Mouse (Mus musculus) kidney, adult 2 months (tissue): ENCODE measurements around the gene Akt1s1. TPM values are rescaled to one million over a fixed set of nuclear protein-coding genes. Genes with fewer than 3 reads are reported as not detected.
A peak's percentile ranks its signal among the peaks of the same experiment; 100 is the strongest.

Experiments used
- DNase-seq: peaks from one replicate; pipeline ENCODE4 v3.0.0; 2021
- H3K27ac ChIP-seq: fragments of 200-500 bp; 2 replicates; pipeline ENCODE4 v1.5.1; 2012; ENCODE audit warnings: low read depth, low read length, control low read depth, inconsistent platforms; ENCODE audit not compliant: insufficient read depth
- H3K27me3 ChIP-seq: fragments of 200-500 bp; replicated peaks from 2 replicates; pipeline ENCODE4 v1.6.1; 2012; ENCODE audit warnings: mild to moderate bottlenecking, moderate library complexity, low read length, inconsistent platforms; ENCODE audit not compliant: control insufficient read depth, insufficient read depth
- H3K36me3 ChIP-seq: fragments of 200-500 bp; 2 replicates; pipeline ENCODE4 v1.6.1; 2012; ENCODE audit warnings: mild to moderate bottlenecking, moderate library complexity, low read length, inconsistent platforms; ENCODE audit not compliant: control insufficient read depth, insufficient read depth
- H3K4me1 ChIP-seq: fragments of 200-500 bp; 2 replicates; pipeline ENCODE4 v1.6.1; 2011; ENCODE audit warnings: low read length; ENCODE audit not compliant: control insufficient read depth, insufficient read depth
- H3K4me3 ChIP-seq: fragments of 200-500 bp; 2 replicates; pipeline ENCODE4 v1.5.1; 2011; ENCODE audit warnings: mild to moderate bottlenecking, low read depth, low read length, control low read depth; ENCODE audit not compliant: insufficient read depth
- CTCF ChIP-seq: fragments of 200-500 bp; conservative IDR thresholded peaks from 2 replicates; pipeline ENCODE4 v1.5.1; 2011; ENCODE audit warnings: low read depth, mild to moderate bottlenecking, control low read depth, low read length, moderate library complexity, mixed read lengths; ENCODE audit not compliant: insufficient read depth, insufficient read length
- POLR2A ChIP-seq: fragments of 200-500 bp; IDR thresholded peaks from one replicate; pipeline ENCODE4 v1.6.1; 2011; ENCODE audit warnings: low read depth, low read length, control low read depth
- whole genome bisulfite sequencing: fragments of 180-500 bp; shearing (Covaris S2); methylation state at CpG from one replicate; pipeline ENCODE4 v1.1.7; 2018; 5-methylcytosine and 5-hydroxymethylcytosine counted together
- polyA plus RNA-seq: library from polyadenylated mRNA; depleted of rRNA; stranded (reverse); fragments of >200 nt; gene quantifications from 2 replicates; pipeline ENCODE4 v1.2.3, GENCODE M21; 2012

The Akt1s1 gene
- polyA plus RNA-seq, 1 experiment = 90.6 TPM

- WGBS = 88% methylated on average over 4 of the region's 4 CpGs
- Histone ChIP-seq H3K27me3 (no peaks in the 10 kb centered on the region), H3K4me3 (no peak overlapping the region), H3K4me1 (peaks cover 13% of the 10 kb centered on the region; the same call in 1 of the 2 replicates), H3K27ac (no peak overlapping the region), H3K36me3 (no peaks in the 10 kb centered on the region)
- DNase-seq = no peak
- TF ChIP-seq POLR2A (no peak), CTCF (no peak)
Measured at GRCm38 (mm10) chr7:44814423-44814822, 34.4 kb upstream of the Akt1s1 start.

- H3K4me3 ChIP-seq = peak overlapping the region; percentile 82
- no peak for DNase-seq
- 36% methylated on average over 14 of the region's 14 CpGs for WGBS
Measured at GRCm38 (mm10) chr7:44814952-44815553, 33.7 kb upstream of the Akt1s1 start.

GRCm38 (mm10) chr7:44815721-44816469 lies 32.9 kb upstream of the Akt1s1 start, which contains the start of the genes Nup62 and Il4i1:
Nup62 (plus strand) TSS chr7:44816088.
Il4i1 (plus strand) TSS chr7:44816387.
- peak within 1 kb of the TSS; percentile 82 for H3K4me3 ChIP-seq
- H3K4me1 ChIP-seq = peaks cover 20% of the 10 kb centered on the region
- no peaks in the 10 kb centered on the region for H3K27me3 ChIP-seq
- no peaks in the 10 kb centered on the region for H3K36me3 ChIP-seq
- peak within 1 kb of the TSS; percentile 76 for H3K27ac ChIP-seq
- peak; percentile 99 for DNase-seq
- TF ChIP-seq CTCF (0 out of 2 replicates have a peak, but pooled peaks have one; percentile 3), POLR2A (no peak)
- WGBS = 1% methylated on average over 60 of the region's 62 CpGs

More at GRCm38 (mm10) chr7:44814952-44815553, 33.7 kb upstream of the Akt1s1 start:
- Histone ChIP-seq H3K27ac (peak overlapping the region; percentile 24; the same call in 1 of the 2 replicates), H3K4me1 (peaks cover 18% of the 10 kb centered on the region), H3K27me3 (no peaks in the 10 kb centered on the region), H3K36me3 (no peaks in the 10 kb centered on the region)
- TF ChIP-seq CTCF (no peak), POLR2A (no peak)

- H3K36me3 ChIP-seq = no peaks in the 10 kb centered on the region
- H3K27ac ChIP-seq = peak within 1 kb of the TSS; percentile 76
- TF ChIP-seq POLR2A = no peak
- no peak for TF ChIP-seq CTCF
- under 1% methylated on average over 52 of the region's 57 CpGs for WGBS
- peak; percentile 51 for DNase-seq
- H3K4me3 ChIP-seq = peak within 1 kb of the TSS; percentile 82
- peaks cover 20% of the 10 kb centered on the region for H3K4me1 ChIP-seq
- no peaks in the 10 kb centered on the region for H3K27me3 ChIP-seq
Measured at GRCm38 (mm10) chr7:44816470-44817021, 32.2 kb upstream of the Akt1s1 start, which contains the start of gene Atf5. Atf5 (minus strand) TSS chr7:44816658.

- Histone ChIP-seq H3K4me1 (peaks cover 20% of the 10 kb centered on the region), H3K36me3 (no peaks in the 10 kb centered on the region), H3K27me3 (no peaks in the 10 kb centered on the region), H3K27ac (peak overlapping the region; percentile 76), H3K4me3 (peak overlapping the region; percentile 82)
- WGBS = 8% methylated on average over 3 of the region's 3 CpGs
- no peak for DNase-seq
- TF ChIP-seq CTCF = no peak
- no peak for TF ChIP-seq POLR2A
Measured at GRCm38 (mm10) chr7:44817441-44817840, 31.4 kb upstream of the Akt1s1 start.

- Histone ChIP-seq H3K4me1 (peaks cover 20% of the 10 kb centered on the region), H3K27me3 (no peaks in the 10 kb centered on the region), H3K36me3 (no peaks in the 10 kb centered on the region), H3K4me3 (no peak overlapping the region), H3K27ac (no peak overlapping the region)
- DNase-seq = no peak
- 35% methylated on average over 2 of the region's 2 CpGs for WGBS
- TF ChIP-seq CTCF (peak; percentile 28; the same call in 1 of the 2 replicates), POLR2A (no peak)
Measured at GRCm38 (mm10) chr7:44818164-44818563, 30.6 kb upstream of the Akt1s1 start.
